Mouse (Mus musculus) gastrocnemius, adult 2 months (tissue): ENCODE measurements around the gene Cgnl1. TPM values are rescaled to one million over a fixed set of nuclear protein-coding genes. Genes with fewer than 3 reads are reported as not detected.

ENCODE experiments used
- DNase-seq: peaks from one replicate; pipeline ENCODE4 v3.0.0; 2022
- H3K27ac ChIP-seq: fragments of 200-600 bp; 2 replicates; pipeline ENCODE4 v1.8.1; 2022; ENCODE audit warnings: mild to moderate bottlenecking
- H3K4me3 ChIP-seq: fragments of 200-600 bp; 2 replicates; pipeline ENCODE4 v1.8.1; 2022; ENCODE audit warnings: mild to moderate bottlenecking, moderate library complexity
- CTCF ChIP-seq: fragments of 200-600 bp; IDR thresholded peaks from 2 replicates; pipeline ENCODE4 v1.8.1; 2022; ENCODE audit warnings: antibody characterized with exemption, mild to moderate bottlenecking, moderate library complexity
- intact Hi-C: fragments of 180-260 bp; cut with DNase I; formaldehyde crosslinking; loops from one replicate; pipeline ENCODE4 v1.15.1; 2025
- total RNA-seq, 2 experiments: library from RNA; stranded (reverse); gene quantifications; 2 replicates each; pipeline ENCODE4 v1.2.3; 2021

The Cgnl1 gene
- total RNA-seq, 2 experiments from 2014 or later, result 3.5 to 8.1 TPM

DNA sequence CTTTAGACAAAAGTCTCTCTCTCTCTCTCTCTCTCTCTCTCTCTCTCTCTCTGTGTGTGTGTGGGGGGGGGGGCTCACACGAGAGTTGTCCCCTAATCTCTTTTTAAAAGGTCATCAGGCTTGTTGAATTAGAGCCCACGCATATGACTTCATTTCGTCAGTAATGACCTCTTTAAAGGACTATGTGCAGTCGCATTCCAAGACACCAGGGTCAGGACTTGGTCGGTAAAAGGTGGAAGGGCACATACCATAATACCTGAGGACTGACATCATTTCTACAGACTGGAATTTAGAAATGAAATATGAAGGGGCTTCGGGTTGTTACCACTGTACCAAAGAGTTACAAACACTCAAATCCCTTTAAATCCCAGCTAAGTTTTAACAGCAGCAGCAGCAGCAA is 32.7 kb upstream of the Cgnl1 start:
- H3K27ac ChIP-seq, result no peak overlapping the region
- no peak for TF ChIP-seq CTCF
- no peak for DNase-seq
- no peak overlapping the region for H3K4me3 ChIP-seq
- intact Hi-C loops, result no loop called here

DNA sequence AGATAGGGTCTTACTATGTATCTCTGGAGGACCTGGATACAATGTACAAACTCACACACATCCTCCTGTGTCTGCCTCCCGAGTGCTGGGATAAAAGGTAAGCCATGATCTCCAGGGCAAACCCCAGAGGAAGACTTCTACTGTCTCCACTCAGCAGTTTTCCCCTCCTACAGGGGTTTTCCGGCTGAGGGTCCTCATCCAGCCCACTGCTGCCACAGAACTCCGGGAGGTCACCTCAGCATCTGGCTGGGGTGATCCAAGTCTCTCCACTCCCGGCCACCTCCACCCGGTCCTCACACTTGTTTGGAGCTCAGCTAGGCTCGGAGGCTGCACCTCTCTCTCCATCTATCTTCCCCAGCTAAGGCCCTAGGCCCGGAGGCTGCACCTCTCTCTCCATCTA is 31.9 kb upstream of the Cgnl1 start:
- no peak for DNase-seq
- intact Hi-C loops, result no loop called here
- no peak for TF ChIP-seq CTCF
- Histone ChIP-seq H3K27ac (no peak overlapping the region), H3K4me3 (no peak overlapping the region)

DNA sequence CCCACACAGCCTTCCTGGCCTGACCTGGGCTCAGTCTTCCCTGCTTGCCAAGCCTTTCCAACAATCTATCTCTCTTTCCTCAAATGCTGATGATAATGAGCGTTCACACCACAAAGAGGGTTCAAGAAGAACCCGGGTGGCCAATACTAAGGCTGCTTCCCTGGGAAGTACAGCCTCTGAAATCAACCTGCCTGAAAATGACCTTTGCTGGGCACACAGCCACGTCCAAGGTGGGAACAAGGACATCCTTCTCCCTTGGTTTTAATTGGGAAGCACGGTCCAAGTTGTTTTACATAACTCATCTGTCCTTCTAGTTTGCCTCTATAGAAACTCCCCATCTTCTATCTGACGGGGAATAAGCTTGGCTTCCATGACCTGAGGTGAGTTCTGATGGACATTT is 28.2 kb upstream of the Cgnl1 start:
- intact Hi-C loops, result no loop called here
- DNase-seq, result no peak
- Histone ChIP-seq H3K27ac (no peak overlapping the region), H3K4me3 (no peak overlapping the region)
- no peak for TF ChIP-seq CTCF

DNA sequence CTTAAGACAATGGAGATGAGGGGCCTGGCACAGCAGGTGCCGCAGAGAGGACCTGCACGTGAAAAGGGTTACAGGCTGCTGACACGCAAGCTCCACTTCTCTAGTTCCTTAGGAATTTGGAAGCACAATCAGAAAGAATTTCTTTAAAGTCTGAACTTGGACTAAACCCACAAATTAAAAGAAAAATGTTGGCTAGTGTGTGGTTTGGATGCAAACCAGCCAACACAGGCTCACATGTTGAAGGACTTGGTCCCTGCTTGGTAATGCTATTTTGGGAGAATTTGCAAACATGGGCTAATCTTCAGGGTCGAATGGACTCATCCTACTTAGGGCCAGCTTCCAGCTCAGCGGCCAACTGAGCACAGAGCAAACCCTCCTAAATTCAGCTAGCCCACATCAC is 26.8 kb upstream of the Cgnl1 start:
- intact Hi-C loops, result no loop called here
- no peak for DNase-seq
- no peak for TF ChIP-seq CTCF
- Histone ChIP-seq H3K27ac (no peak overlapping the region), H3K4me3 (no peak overlapping the region)

DNA sequence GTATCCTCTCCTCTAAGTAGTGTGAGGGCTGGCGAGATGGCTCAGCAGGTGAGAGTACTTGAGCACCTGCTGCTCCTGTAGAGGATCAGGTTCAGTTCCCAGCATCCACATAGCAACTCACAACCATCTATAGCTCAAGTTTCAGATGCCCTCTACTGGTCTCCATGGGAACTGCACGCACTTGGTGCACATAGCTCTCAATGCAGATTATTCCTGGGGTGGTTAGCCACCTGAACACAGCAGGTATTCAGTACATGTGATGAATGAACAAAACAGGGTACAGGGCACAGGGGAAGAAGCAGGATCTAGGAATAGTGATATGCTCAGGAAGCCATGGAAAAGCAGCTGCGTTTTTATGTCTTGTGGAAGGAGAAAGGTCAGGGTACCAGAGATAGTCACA is 6.0 kb upstream of the Cgnl1 start:
- TF ChIP-seq CTCF, result peak; percentile 29; the same call in 1 of the 2 replicates
- no peak overlapping the region for H3K4me3 ChIP-seq
- DNase-seq, result no peak
- no peak overlapping the region for H3K27ac ChIP-seq
- intact Hi-C loops, result no loop called here

DNA sequence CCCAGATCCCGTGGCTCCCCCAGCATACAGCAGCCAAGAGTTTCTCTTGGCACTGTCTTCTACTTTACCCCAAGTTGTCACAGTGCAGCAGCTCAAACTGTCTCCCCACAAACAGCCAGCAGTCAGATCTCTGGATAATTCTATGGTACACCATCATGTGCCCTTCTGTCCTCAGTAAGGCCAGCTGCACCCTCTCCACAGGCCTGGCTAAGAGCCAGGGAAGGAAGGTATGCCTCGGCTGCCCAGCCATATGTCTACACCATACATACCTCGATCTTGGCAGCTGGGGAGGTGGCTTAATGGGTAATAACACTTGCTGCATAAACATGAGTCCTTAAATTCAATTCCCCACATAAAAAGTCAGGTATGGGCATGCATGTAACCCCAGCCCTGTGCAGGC is 4.9 kb upstream of the Cgnl1 start:
- no peak overlapping the region for H3K27ac ChIP-seq
- intact Hi-C loops, result no loop called here
- H3K4me3 ChIP-seq, result no peak overlapping the region
- DNase-seq, result no peak
- TF ChIP-seq CTCF, result no peak

DNA sequence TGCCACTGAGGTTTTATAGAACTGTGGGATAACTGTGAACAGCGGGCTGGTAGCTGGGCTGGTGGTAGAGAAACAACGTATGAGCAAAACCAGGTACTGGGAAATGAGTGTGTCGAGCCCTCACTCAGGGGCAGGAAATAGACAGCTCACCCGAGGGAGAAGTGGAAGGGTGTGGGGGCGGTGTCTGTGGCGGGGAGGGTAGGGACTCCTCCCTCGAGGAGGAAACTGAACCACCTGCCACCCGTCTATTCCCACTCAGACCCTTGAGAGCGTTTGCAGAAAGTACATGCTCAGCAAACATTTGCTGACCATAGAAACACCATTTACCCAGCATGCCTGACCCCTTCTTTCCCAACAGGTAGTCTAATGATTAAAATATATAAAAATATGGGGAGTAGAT is 2.2 kb upstream of the Cgnl1 start:
- no peak for TF ChIP-seq CTCF
- Histone ChIP-seq H3K27ac (no peak overlapping the region), H3K4me3 (no peak overlapping the region)
- no peak for DNase-seq
- intact Hi-C loops, result no loop called here

DNA sequence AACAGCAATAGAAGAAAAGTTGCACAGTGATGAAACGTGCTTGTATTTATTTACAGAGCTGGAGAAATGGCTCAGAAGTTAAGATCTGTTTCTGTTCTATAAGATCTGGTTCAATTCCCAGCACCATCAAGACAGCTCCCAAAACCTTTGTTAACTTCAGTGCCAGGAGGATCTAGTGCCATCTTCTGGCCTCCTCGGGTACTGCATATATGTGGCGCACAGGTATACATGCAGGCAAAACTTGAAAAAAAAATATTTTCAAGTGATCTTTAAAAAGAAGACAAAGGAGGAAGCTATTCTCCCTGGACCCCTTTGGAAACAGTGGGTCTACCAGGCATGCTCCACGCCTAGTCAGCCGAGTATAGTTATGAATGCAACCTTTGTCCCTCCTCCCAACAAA is 936 bp upstream of the Cgnl1 start:
- DNase-seq, result peak; percentile 55
- intact Hi-C loops, result loop anchor here (1.0 kb wide), 1 partner anchor 126 kb away; no protein-coding TSS in a partner anchor

DNA sequence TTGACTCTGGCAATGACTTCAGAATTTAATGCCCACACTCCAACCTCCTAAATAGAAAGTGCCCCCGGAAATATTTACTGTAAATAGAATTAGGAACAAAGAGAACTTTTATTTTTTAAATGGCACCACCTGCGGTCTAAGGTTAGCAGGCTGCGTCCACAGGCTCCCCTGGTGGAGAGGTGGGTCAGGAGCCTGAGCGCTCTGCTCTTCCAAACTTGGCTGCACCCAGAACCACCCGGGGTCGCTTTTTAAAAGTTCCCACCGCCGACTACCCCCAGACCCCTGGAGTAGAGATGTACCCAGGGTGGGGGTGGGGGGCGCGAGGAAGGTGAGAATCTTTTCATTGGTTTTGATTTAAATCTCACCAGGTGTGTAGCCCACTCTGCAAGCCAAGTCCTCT is 918 bp downstream of the Cgnl1 start:
- intact Hi-C loops, result no loop called here

More for the DNA sequence above, 936 bp upstream of the Cgnl1 start:
- Histone ChIP-seq H3K27ac (no peak overlapping the region), H3K4me3 (no peak overlapping the region)
- TF ChIP-seq CTCF, result peak; percentile 77

DNA sequence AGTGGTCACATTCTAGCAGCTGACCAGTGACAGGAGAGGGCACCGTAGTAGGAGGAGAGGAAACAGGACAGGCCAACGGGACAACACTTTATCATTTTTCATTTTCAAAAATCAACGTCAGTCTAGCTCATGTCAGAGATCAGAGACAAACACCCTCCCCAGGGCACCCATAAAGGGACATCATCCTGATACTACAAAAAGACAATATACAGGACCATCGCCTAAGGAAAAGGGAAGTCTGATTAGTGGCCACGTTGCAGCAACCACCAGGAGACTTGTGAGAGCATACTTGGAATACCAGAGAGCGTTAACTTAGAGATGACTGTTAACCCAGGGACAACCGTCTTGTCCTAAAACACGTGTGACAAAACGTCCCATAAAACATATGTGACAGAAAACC is 1.7 kb downstream of the Cgnl1 start:
- Histone ChIP-seq H3K27ac (no peak overlapping the region), H3K4me3 (peak overlapping the region; percentile 86)
- intact Hi-C loops, result no loop called here
- no peak for TF ChIP-seq CTCF
- DNase-seq, result no peak

More for the DNA sequence above, 918 bp downstream of the Cgnl1 start:
- peak; percentile 6; the same call in 1 of the 2 replicates for TF ChIP-seq CTCF
- DNase-seq, result no peak
- Histone ChIP-seq H3K27ac (peak overlapping the region; percentile 86), H3K4me3 (peak overlapping the region; percentile 86)

DNA sequence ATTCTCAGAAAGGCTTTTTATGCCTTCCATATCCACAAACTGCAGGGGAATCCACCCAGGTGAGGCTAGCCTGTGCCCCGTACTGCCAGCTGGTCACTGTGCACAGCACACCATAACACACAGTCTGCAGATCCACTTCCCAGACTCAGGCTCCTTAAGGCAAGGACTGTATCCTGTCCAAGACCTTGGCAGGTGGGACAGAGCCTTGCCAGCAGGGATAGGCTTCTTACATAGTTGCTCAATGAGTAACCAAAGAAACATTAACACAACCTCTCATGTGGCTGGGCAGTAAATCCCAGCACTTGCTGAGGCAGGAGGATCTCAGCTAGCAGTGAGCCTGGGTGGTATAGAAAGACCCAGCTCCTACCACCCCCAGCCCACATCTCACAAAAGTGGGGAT is 3.3 kb downstream of the Cgnl1 start:
- Histone ChIP-seq H3K4me3 (no peak overlapping the region), H3K27ac (no peak overlapping the region)
- TF ChIP-seq CTCF, result no peak
- intact Hi-C loops, result no loop called here
- no peak for DNase-seq

DNA sequence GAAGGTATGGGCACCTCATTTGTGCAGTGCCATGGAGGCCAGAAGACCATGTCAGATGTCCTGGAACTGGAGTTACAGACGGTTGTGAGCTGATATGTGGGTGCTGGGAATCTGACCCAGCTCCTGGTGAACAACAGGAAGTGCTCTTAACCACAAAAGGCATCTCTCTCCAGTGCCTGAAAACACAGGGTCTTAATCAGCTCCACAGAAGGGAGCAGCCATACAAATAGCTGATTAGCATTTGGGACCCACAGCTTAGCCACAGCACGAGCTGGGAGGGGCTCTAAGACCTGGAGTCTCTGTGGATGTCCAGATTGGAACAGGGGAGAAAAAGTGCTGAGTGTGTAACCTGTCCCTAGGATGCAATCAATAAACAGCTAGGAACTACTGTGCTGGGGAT is 4.5 kb downstream of the Cgnl1 start:
- no peak for TF ChIP-seq CTCF
- H3K27ac ChIP-seq, result no peak overlapping the region
- DNase-seq, result no peak

DNA sequence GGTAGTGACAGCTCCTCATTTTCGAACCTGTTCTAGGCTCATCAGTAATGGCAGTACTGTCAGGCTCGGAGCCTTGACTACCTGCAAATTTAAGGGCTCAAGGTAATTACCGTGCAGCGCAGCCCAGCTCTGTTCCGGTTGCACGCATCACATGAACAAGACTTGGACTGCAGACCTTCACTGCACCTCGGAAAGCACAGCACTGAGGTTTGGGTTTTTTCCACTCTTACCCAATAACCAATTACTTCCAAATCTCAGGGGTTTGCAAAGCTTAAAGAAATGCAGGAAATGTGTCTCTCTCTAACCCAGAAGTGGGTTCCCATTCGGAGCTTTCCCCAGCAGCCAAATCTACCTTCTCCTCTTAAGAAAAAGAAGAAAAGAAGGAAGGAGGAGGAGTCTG is 5.1 kb downstream of the Cgnl1 start:
- TF ChIP-seq CTCF, result no peak
- DNase-seq, result no peak
- intact Hi-C loops, result no loop called here
- Histone ChIP-seq H3K4me3 (no peak overlapping the region), H3K27ac (no peak overlapping the region)

More for the DNA sequence above, 4.5 kb downstream of the Cgnl1 start:
- intact Hi-C loops, result no loop called here
- no peak overlapping the region for H3K4me3 ChIP-seq

DNA sequence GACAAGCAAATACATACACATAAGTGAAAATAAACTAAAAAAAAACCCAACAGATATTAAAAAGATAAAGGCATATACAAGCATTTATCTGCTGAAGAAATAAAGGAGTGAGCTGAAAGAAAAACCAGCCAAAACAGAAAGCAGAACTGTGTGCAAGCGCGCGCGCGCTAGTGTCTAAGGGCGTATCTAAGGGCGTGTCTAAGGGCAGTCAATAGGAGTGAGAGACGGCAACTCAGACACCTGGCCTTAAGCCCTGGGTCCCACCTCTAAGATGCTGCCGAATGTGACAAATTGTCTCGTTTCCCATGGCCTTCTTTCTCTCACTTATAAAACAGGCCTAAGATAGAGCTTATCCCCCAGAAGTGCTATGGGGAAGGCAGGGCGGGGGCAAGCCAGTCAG is 6.9 kb downstream of the Cgnl1 start:
- Histone ChIP-seq H3K4me3 (no peak overlapping the region), H3K27ac (no peak overlapping the region)
- DNase-seq, result no peak
- intact Hi-C loops, result no loop called here
- TF ChIP-seq CTCF, result no peak

DNA sequence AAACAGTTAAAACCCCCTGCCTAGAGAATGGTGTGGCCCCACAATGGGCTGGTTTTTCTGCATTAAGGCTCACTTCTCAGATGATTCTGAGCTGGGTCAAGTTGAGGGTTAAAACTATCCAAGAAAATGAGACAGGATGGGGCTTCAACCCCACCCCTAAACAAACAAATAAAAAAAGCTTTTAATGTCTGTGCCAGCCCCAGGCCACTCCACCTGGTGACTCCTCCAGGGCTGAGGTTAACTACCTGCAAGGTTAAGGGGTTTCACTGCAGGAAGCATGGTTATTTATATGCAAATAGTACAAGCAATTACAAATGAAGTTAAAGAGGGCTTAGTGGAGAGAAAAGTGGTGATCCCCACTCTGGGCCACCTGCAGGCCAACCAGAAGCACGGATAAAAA is 8.1 kb downstream of the Cgnl1 start:
- TF ChIP-seq CTCF, result no peak
- intact Hi-C loops, result no loop called here
- no peak overlapping the region for H3K27ac ChIP-seq
- no peak overlapping the region for H3K4me3 ChIP-seq
- DNase-seq, result no peak
